Mouse (Mus musculus) lung, adult 2 months (tissue): Measurements from ENCODE around the gene Slc2a3.

Source experiments
- CTCF ChIP-seq: fragments of 200-500 bp; IDR thresholded peaks from 2 replicates; pipeline ENCODE4 v1.5.1; 2011; ENCODE audit warnings: mild to moderate bottlenecking, low read length, control low read depth; ENCODE audit not compliant: insufficient read depth
- POLR2A ChIP-seq: fragments of 200-500 bp; IDR thresholded peaks from 2 replicates; pipeline ENCODE4 v1.6.1; 2011; ENCODE audit warnings: low read depth, mild to moderate bottlenecking, control low read depth, low read length, borderline replicate concordance; ENCODE audit errors: extremely low read depth

DNA sequence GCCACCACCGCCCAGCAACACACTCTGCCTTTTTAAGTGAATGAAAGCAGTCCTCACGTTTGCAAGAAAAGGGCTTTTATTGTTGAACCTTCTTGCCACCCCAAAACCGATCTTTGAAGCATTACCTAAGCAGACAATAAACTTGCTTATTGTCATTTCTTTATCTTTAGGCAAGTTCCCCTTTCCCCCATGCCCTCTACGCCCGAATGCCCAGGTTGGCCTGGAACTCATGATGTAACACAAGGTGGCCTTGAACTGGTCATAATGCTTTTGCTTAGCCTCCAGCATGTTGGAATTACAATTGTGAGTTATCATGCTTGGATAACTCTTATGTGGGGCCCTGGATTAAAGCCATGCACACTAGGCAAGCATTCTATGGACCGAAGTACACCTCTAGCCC lies 50.9 kb downstream of the Slc2a3 start:
- no peak for TF ChIP-seq CTCF
- no peak for TF ChIP-seq POLR2A
